Mouse (Mus musculus): ENCODE results near the gene E030018B13Rik. TPM values are rescaled to one million over a fixed set of nuclear protein-coding genes. Genes with fewer than 3 reads are reported as not detected.
A peak's percentile ranks its signal among the peaks of the same experiment; 100 is the strongest.

The E030018B13Rik gene
- total RNA-seq, 2 experiments from 2014 or later: not detected

- no peak for DNase-seq
These were observed 18.5 kb upstream of the E030018B13Rik start for GRCm38 (mm10) chr7:63898201-63898600.

DNA sequence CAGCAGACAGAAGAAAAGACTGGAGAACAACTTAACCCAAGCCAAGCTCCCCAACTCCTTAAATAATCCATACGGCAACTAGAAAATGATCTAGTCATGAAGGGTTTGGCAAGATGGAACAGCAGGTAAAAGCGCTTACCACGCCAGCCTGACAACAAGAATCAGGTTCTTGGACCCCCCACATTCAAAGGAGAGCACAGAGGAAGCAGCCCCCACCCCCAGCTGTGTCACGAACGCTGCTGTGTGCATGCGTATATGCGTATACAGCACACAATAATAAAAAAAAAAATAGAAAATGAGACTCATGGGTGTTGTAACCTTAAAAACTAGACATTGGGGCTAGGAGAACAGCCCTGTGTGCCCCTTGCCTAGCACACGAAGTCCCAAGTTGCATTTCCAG lies 16.7 kb upstream of the E030018B13Rik start:
- no peak for DNase-seq

- no peak for DNase-seq
These were observed 16.2 kb upstream of the E030018B13Rik start for GRCm38 (mm10) chr7:63900411-63900810.

DNA sequence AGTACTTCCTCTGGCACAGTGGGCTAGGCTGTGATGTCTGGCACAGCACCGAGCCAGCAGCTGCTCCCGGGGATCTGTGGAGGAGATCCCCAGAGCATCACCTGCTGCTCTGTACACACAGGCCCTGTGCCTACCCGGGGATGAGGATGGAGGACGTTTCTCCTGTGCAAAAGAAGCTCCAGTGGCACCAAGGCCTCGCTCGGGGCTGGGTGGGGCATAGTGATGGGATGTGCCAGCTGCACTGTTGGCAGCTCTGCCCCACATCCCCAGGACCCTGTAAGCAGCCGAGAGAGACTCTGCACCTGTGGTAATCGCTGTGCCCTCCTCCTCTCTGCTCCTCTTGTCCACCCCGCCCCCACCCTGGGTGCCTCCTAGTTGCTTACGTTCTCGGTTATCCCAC lies 15.3 kb upstream of the E030018B13Rik start:
- peak in 1 of 2 experiments; percentile 64 for DNase-seq

GRCm38 (mm10) chr7:63901942-63902341 lies 14.7 kb upstream of the E030018B13Rik start:
- DNase-seq: no peak

GRCm38 (mm10) chr7:63902604-63903210 lies 13.9 kb upstream of the E030018B13Rik start:
- DNase-seq: no peak

GRCm38 (mm10) chr7:63903635-63904380 lies 12.8 kb upstream of the E030018B13Rik start:
- no peak for DNase-seq

DNA sequence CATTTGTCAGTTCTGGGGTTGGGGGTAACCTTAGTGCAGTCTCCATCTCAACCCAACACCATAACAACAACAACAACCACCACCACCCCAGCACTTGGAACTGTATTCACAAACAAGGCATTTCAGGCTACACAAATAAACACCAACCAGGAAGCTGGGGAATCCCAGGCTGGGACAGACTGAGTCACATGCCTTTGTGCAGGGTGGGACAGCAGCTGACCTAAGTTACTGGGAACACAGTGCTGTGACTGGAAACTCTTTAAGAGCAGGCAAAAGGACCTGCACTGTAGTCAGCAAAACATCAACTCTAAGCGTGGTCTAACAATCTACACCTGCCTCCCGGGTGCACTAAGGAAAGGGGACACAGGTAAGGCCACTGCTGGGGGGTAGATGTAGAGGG lies 11.5 kb upstream of the E030018B13Rik start:
- DNase-seq: no peak

- DNase-seq: no peak
These were observed 11.0 kb upstream of the E030018B13Rik start for GRCm38 (mm10) chr7:63905642-63906041.

DNA sequence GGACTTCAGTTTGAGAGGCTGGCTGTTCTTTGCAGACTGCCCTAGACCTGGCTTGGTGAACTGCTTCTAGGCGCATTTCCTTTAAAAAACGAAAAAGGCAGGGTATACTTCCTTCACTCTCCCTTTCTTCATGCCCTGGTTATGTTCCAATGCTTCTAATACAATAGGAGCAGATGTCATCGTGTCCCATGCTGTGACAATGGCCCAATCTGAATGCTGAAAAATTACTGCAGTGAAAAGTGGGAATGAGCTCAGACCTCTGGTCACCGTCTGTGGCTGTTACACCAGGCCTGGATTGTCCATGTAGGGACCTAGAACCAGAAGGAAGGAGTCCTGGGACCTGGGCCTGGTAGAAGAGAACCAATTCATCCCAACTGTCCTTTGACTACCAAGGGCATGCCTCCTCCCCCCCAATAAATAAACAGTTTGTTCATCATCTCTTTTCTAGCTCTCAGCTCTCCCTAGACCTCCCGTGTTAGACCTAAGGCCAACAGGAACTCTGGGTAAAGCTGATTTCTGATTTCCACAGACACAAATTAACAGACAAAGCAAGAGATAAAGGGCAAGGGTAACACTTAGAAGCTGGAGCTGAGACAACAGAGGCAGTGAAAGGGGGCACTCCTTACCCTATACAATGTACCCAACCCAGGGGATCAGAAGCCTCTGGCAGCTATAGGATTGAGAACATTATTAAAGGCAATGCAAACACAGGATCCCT lies 8.7 kb upstream of the E030018B13Rik start:
- DNase-seq: no peak

- DNase-seq: no peak
These were observed 8.0 kb upstream of the E030018B13Rik start for GRCm38 (mm10) chr7:63908496-63909285.

DNA sequence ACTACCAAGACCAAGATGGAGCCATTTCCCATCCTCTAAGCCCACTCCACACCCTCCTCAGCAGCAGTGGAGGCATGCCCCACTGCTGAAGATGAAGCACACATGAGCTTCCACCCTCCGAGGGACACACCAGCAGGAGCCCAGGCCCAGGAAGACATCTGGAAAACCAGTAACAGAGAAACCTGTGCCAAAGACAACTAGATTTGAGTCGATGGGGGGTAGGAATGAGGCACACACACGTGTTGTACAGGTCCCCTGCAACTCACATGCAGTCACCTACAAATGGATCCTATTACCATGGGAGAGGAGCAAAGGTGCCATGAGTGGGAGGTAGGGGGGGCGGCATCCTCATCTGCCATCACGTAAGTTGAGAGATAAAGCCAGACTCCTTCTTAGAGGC lies 6.4 kb upstream of the E030018B13Rik start:
- DNase-seq: no peak

GRCm38 (mm10) chr7:63910912-63911311 lies 5.7 kb upstream of the E030018B13Rik start:
- no peak for DNase-seq

GRCm38 (mm10) chr7:63911383-63912233 lies 5.0 kb upstream of the E030018B13Rik start:
- DNase-seq: no peak

DNA sequence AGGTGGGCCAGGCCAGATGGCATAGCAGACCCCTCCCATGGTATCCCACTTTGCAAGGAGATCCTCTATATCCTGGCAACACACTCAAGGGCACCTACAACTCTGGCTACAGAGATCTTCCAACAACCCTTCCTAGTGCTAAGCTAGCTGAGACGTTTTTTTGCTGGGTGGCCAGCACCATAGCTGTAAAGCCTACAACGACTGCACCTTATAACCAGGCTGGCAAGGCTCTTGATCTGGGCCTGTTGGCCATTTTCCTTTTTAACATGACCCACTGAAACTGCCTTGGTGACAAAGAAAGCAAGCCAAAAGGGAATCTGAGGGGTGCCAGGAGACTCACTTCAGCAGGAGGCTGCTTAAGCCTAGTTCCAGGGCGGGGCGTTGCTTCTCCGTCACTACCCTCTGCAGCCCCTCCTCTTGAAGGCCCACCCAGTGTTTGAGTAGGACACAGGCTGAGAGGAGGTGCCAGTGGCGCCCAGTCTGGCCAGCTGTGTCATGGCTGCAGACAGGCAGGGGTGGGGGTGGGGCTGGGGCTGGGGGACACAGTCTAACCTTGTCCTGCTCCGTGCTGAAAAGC lies 4.3 kb upstream of the E030018B13Rik start:
- DNase-seq: no peak

GRCm38 (mm10) chr7:63912924-63913723 lies 3.5 kb upstream of the E030018B13Rik start:
- DNase-seq: no peak

GRCm38 (mm10) chr7:63913724-63914692 lies 2.6 kb upstream of the E030018B13Rik start:
- DNase-seq: no peak

DNA sequence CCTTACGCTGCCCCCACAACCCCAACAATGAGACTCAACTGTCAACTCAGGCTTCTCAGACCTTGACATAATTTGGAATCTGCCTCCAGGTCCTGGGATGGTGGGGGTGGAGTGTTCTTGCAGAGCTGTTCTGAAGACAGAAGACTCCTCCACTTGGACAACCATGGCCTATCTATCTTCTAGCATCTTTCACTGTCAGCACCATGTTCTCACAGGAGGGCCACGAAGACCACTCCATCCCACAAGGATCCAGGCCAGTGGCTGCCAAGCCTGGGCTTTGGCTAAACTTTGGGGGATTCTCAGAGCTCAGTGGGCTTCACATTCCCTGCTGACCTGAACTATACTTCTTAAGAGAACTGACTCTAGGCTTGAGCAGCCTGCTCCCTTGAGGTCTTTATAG lies 1.8 kb upstream of the E030018B13Rik start:
- no peak for DNase-seq

DNA sequence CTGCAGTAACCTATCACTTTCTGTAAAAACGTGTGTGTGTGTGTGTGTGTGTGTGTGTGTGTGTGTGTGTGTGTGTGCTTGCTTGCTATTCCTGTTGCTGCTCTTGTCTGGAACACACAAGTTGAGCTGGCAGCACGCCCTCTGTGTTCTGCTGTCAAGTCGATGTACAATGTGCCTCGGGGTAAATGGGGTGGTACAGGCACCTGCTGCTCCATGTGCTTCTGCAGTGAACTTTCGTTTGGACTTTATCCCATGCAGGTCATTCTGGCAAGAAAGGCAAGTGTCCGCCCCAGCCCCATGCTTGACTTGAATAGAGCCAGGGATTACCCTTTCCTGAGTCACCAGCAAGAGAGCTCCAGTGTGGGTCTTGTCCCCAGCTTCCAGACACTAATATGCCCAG lies 1.0 kb downstream of the E030018B13Rik start:
- DNase-seq: peak in 1 of 2 experiments; percentile 67
